Mouse (Mus musculus): ENCODE results near the gene Dmrt3. TPM values are rescaled to one million over a fixed set of nuclear protein-coding genes. Genes with fewer than 3 reads are reported as not detected.
A peak's percentile ranks its signal among the peaks of the same experiment; 100 is the strongest.

The Dmrt3 gene
- polyA plus RNA-seq, 1 experiment from 2014 or later = 2.2 TPM

DNA sequence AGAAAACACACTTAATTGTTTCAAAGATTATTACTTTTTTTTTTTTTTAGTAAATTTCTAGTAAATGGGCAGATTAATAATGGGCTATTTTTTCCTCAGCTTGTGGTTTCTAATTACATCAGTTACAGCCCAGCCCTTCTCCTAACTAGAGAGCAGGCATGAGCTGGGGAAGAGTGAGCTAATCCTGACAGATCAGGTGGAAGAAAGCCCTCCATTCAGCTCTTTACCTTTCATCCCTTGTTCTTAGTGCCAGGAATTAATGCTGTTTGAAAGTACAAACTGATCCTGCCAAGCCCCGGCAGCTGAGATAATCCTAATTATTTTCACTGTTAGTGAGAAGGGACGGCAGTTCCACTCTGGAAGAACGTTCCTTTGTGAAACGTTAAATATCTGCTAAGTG is 11.5 kb upstream of the Dmrt3 start:
- ATAC-seq (ENCODE audit: low read depth) (peak; percentile 80; the same call in 1 of the 2 replicates), DNase-seq (ENCODE audit: low spot score) (peak; percentile 76)
- Histone ChIP-seq H3K27me3 (replicated peaks; ENCODE audit: control insufficient read depth, insufficient read depth, low read length) (peaks cover 69% of the 10 kb centered on the region), H3K4me1 (ENCODE audit: control insufficient read depth, insufficient read depth, low read length) (no peaks in the 10 kb centered on the region; the same call in 1 of the 2 replicates), H3K36me3 (ENCODE audit: control insufficient read depth, insufficient read depth, low read length) (no peaks in the 10 kb centered on the region), H3K4me3 (ENCODE audit: low read depth, low read length) (no peak overlapping the region), H3K4me2 (ENCODE audit: low read depth, low read length) (no peak overlapping the region), H3K9ac (ENCODE audit: low read depth, low read length) (no peak overlapping the region), H3K9me3 (ENCODE audit: control insufficient read depth, low read length) (no peaks in the 10 kb centered on the region), H3K27ac (replicated peaks; ENCODE audit: low read depth, low read length) (no peak overlapping the region)
- 4% methylated on average over 4 of the region's 4 CpGs for WGBS

- no peaks in the 10 kb centered on the region for H3K4me1 ChIP-seq (ENCODE audit: control insufficient read depth, insufficient read depth, low read length)
- H3K27ac ChIP-seq (replicated peaks; ENCODE audit: low read depth, low read length) = no peak overlapping the region
- H3K27me3 ChIP-seq (replicated peaks; ENCODE audit: control insufficient read depth, insufficient read depth, low read length) = peaks cover 96% of the 10 kb centered on the region
- no peak overlapping the region for H3K4me2 ChIP-seq (ENCODE audit: low read depth, low read length)
- WGBS = 9% methylated on average over 8 of the region's 8 CpGs
- H3K36me3 ChIP-seq (ENCODE audit: control insufficient read depth, insufficient read depth, low read length) = no peaks in the 10 kb centered on the region
- H3K4me3 ChIP-seq (ENCODE audit: low read depth, low read length) = no peak overlapping the region
- H3K9ac ChIP-seq (ENCODE audit: low read depth, low read length) = no peak overlapping the region
- ATAC-seq (ENCODE audit: low read depth) (no peak), DNase-seq (ENCODE audit: low spot score) (no peak)
- no peaks in the 10 kb centered on the region for H3K9me3 ChIP-seq (ENCODE audit: control insufficient read depth, low read length)
These were observed 8.1 kb upstream of the Dmrt3 start for GRCm38 (mm10) chr19:25601966-25602365.

GRCm38 (mm10) chr19:25607461-25608205 is 2.5 kb upstream of the Dmrt3 start:
- H3K9ac ChIP-seq (ENCODE audit: low read depth, low read length) = no peak overlapping the region
- ATAC-seq (ENCODE audit: low read depth) = peak; percentile 31; the same call in 1 of the 2 replicates
- H3K27me3 ChIP-seq (replicated peaks; ENCODE audit: control insufficient read depth, insufficient read depth, low read length) = peaks cover 99% of the 10 kb centered on the region
- H3K9me3 ChIP-seq (ENCODE audit: control insufficient read depth, low read length) = no peaks in the 10 kb centered on the region
- DNase-seq (ENCODE audit: low spot score) = peak; percentile 73
- H3K4me2 ChIP-seq (ENCODE audit: low read depth, low read length) = no peak overlapping the region
- H3K4me1 ChIP-seq (ENCODE audit: control insufficient read depth, insufficient read depth, low read length) = peaks cover 10% of the 10 kb centered on the region
- WGBS = 2% methylated on average over 21 of the region's 21 CpGs
- H3K36me3 ChIP-seq (ENCODE audit: control insufficient read depth, insufficient read depth, low read length) = no peaks in the 10 kb centered on the region
- no peak overlapping the region for H3K27ac ChIP-seq (replicated peaks; ENCODE audit: low read depth, low read length)
- peak overlapping the region; percentile 15; the same call in 1 of the 2 replicates for H3K4me3 ChIP-seq (ENCODE audit: low read depth, low read length)

DNA sequence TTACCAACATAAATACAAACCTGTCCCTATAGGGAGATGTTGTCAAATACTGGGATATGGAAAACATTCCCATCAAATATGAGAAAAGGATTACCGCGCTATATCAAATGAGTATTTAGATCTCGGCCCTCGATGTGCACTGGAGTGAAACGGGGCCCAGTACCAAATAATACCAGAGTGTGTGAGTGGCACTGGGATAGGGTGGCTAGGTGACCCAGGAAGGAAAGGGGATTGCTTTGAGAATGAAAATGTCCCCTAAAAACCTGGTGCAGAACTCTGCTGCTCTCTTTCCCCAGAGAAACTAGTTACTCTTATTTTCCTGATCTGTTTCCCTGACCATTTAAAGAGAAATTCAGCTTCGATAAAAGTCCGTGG is 1.9 kb upstream of the Dmrt3 start:
- DNase-seq (ENCODE audit: low spot score) (no peak), ATAC-seq (ENCODE audit: low read depth) (peak; percentile 1; the same call in 1 of the 2 replicates)
- Histone ChIP-seq H3K27me3 (replicated peaks; ENCODE audit: control insufficient read depth, insufficient read depth, low read length) (peaks cover 99% of the 10 kb centered on the region), H3K4me3 (ENCODE audit: low read depth, low read length) (no peak overlapping the region), H3K36me3 (ENCODE audit: control insufficient read depth, insufficient read depth, low read length) (no peaks in the 10 kb centered on the region), H3K27ac (replicated peaks; ENCODE audit: low read depth, low read length) (no peak overlapping the region), H3K9me3 (ENCODE audit: control insufficient read depth, low read length) (no peaks in the 10 kb centered on the region), H3K9ac (ENCODE audit: low read depth, low read length) (no peak overlapping the region), H3K4me2 (ENCODE audit: low read depth, low read length) (no peak overlapping the region), H3K4me1 (ENCODE audit: control insufficient read depth, insufficient read depth, low read length) (peaks cover 10% of the 10 kb centered on the region)
- 4% methylated on average over 7 of the region's 7 CpGs for WGBS

DNA sequence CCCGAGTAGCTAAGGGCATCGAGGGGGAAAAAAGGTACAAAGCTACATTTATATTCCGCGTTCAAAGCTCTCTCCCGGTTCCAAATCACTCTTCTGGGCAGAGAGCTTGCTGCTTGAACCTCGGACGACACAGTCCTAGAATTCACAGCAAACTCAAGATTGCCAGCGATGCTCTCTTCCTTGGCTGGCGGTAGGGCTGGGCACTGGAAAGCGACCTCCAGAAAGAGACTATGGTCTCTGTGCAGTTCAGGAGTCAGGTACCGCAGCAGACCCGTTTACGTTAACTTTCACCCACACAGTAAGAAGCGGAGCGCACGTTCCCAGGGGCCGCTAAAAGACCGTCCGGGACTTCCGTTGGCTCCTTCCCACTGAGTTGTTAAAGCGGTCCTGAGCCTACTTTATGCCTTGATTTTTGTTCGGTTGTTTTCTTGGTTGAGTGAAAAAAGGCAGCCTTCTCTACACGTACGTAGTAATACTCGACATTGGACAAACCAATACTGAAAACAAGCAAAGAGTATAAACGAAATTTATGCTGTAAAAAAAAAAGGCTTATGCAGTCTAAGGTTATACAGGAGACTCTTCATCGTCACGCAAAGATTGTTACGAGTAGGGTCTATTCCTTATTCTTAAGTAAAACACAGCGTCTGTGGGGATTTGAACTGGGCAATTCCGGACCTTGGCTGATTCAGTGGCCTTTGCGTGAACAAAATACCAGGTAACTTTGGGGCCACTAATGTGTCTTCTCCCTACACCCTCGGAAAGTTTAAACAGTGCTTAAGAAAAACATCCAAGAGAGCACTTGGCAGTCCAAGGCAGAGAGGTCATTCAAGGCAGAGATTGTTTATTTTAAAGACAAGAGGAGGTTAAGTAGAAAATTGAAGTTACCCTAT is 895 bp upstream of the Dmrt3 start:
- Histone ChIP-seq H3K36me3 (ENCODE audit: control insufficient read depth, insufficient read depth, low read length) (no peaks in the 10 kb centered on the region), H3K9ac (ENCODE audit: low read depth, low read length) (no peak overlapping the region), H3K27me3 (replicated peaks; ENCODE audit: control insufficient read depth, insufficient read depth, low read length) (peaks cover 99% of the 10 kb centered on the region), H3K4me1 (ENCODE audit: control insufficient read depth, insufficient read depth, low read length) (peaks cover 10% of the 10 kb centered on the region), H3K9me3 (ENCODE audit: control insufficient read depth, low read length) (no peaks in the 10 kb centered on the region), H3K4me2 (ENCODE audit: low read depth, low read length) (no peak overlapping the region), H3K27ac (replicated peaks; ENCODE audit: low read depth, low read length) (no peak overlapping the region), H3K4me3 (ENCODE audit: low read depth, low read length) (peak overlapping the region; percentile 3; the same call in 1 of the 2 replicates)
- DNase-seq (ENCODE audit: low spot score) (no peak), ATAC-seq (ENCODE audit: low read depth) (no peak)
- WGBS = 1% methylated on average over 33 of the region's 33 CpGs

GRCm38 (mm10) chr19:25610411-25611111 is 460 bp downstream of the Dmrt3 start:
- no peaks in the 10 kb centered on the region for H3K9me3 ChIP-seq (ENCODE audit: control insufficient read depth, low read length)
- H3K4me3 ChIP-seq (ENCODE audit: low read depth, low read length) = peak overlapping the region; percentile 41
- H3K9ac ChIP-seq (ENCODE audit: low read depth, low read length) = peak overlapping the region; percentile 62
- ATAC-seq (ENCODE audit: low read depth) = peak; percentile 69
- peaks cover 99% of the 10 kb centered on the region for H3K27me3 ChIP-seq (replicated peaks; ENCODE audit: control insufficient read depth, insufficient read depth, low read length)
- peaks cover 10% of the 10 kb centered on the region for H3K4me1 ChIP-seq (ENCODE audit: control insufficient read depth, insufficient read depth, low read length)
- peak; percentile 61 for DNase-seq (ENCODE audit: low spot score)
- peak overlapping the region; percentile 28; the same call in 1 of the 2 replicates for H3K27ac ChIP-seq (replicated peaks; ENCODE audit: low read depth, low read length)
- H3K36me3 ChIP-seq (ENCODE audit: control insufficient read depth, insufficient read depth, low read length) = no peaks in the 10 kb centered on the region
- H3K4me2 ChIP-seq (ENCODE audit: low read depth, low read length) = peak overlapping the region; percentile 57
- WGBS = 1% methylated on average over 15 of the region's 71 CpGs

DNA sequence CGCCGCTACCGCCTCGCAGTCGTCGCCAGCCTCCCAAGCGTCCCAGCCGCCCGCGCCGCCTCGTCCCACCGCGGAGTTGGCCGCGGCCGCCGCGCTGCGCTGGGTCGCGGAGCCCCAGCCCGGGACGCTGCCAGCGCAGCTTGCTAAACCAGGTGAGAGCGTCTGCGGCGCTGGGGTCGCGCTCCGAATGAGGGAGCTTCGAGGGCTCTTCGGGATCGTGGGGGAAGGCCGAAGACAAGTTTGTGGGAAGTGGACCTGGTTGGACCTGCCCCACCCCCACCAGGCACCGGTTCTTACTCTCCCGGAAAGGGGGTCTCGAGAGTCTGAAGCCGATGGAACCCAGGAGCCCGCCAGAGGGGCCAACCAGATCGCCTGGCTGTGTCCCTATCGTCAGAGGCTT is 1.0 kb downstream of the Dmrt3 start:
- H3K9me3 ChIP-seq (ENCODE audit: control insufficient read depth, low read length) = no peaks in the 10 kb centered on the region
- WGBS = 0% methylated on average over 32 of the region's 42 CpGs
- peak overlapping the region; percentile 41 for H3K4me3 ChIP-seq (ENCODE audit: low read depth, low read length)
- H3K4me1 ChIP-seq (ENCODE audit: control insufficient read depth, insufficient read depth, low read length) = peaks cover 10% of the 10 kb centered on the region
- ATAC-seq (ENCODE audit: low read depth) = no peak
- H3K27me3 ChIP-seq (replicated peaks; ENCODE audit: control insufficient read depth, insufficient read depth, low read length) = peaks cover 99% of the 10 kb centered on the region
- H3K4me2 ChIP-seq (ENCODE audit: low read depth, low read length) = peak overlapping the region; percentile 57
- DNase-seq (ENCODE audit: low spot score) = no peak
- H3K36me3 ChIP-seq (ENCODE audit: control insufficient read depth, insufficient read depth, low read length) = no peaks in the 10 kb centered on the region
- peak overlapping the region; percentile 28; the same call in 1 of the 2 replicates for H3K27ac ChIP-seq (replicated peaks; ENCODE audit: low read depth, low read length)
- peak overlapping the region; percentile 62 for H3K9ac ChIP-seq (ENCODE audit: low read depth, low read length)
